Mouse (Mus musculus): Measurements from ENCODE around the gene Pqlc2. TPM values are rescaled to one million over a fixed set of nuclear protein-coding genes. Genes with fewer than 3 reads are reported as not detected.

Pqlc2 gene
- polyA plus RNA-seq, 1 experiment from 2014 or later: 14.4 TPM

- H3K9me3 ChIP-seq (replicated peaks; ENCODE audit: control insufficient read depth, low read length): no peaks in the 10 kb centered on the region
- H3K27ac ChIP-seq (ENCODE audit: low read length): peak overlapping the region; percentile 68
- peak; percentile 43 for ATAC-seq (ENCODE audit: low read depth)
- peak overlapping the region; percentile 90 for H3K4me3 ChIP-seq (ENCODE audit: low read depth, low read length)
- under 1% methylated on average over 53 of the region's 53 CpGs for WGBS (ENCODE audit: insufficient replicate concordance)
- H3K27me3 ChIP-seq (ENCODE audit: control insufficient read depth, insufficient read depth, low read depth, low read length): no peaks in the 10 kb centered on the region
- H3K9ac ChIP-seq (ENCODE audit: low read depth, low read length): peak overlapping the region; percentile 93
- peak overlapping the region; percentile 98 for H3K4me2 ChIP-seq (ENCODE audit: low read depth, low read length)
- H3K4me1 ChIP-seq (ENCODE audit: control insufficient read depth, low read depth, low read length): peaks cover 24% of the 10 kb centered on the region
- H3K36me3 ChIP-seq (ENCODE audit: control insufficient read depth, insufficient read depth): no peaks in the 10 kb centered on the region
Measured at GRCm38 (mm10) chr4:139310899-139311701, 592 bp upstream of the Pqlc2 start.

GRCm38 (mm10) chr4:139309651-139310050 is 857 bp downstream of the Pqlc2 start:
- 37% methylated on average over 6 of the region's 6 CpGs for WGBS (ENCODE audit: insufficient replicate concordance)
- H3K27me3 ChIP-seq (ENCODE audit: control insufficient read depth, insufficient read depth, low read depth, low read length): no peaks in the 10 kb centered on the region
- no peak overlapping the region for H3K27ac ChIP-seq (ENCODE audit: low read length)
- peak overlapping the region; percentile 98 for H3K4me2 ChIP-seq (ENCODE audit: low read depth, low read length)
- no peaks in the 10 kb centered on the region for H3K9me3 ChIP-seq (replicated peaks; ENCODE audit: control insufficient read depth, low read length)
- peak overlapping the region; percentile 90 for H3K4me3 ChIP-seq (ENCODE audit: low read depth, low read length)
- no peak for ATAC-seq (ENCODE audit: low read depth)
- H3K9ac ChIP-seq (ENCODE audit: low read depth, low read length): peak overlapping the region; percentile 93
- no peaks in the 10 kb centered on the region for H3K36me3 ChIP-seq (ENCODE audit: control insufficient read depth, insufficient read depth)
- H3K4me1 ChIP-seq (ENCODE audit: control insufficient read depth, low read depth, low read length): peaks cover 24% of the 10 kb centered on the region

DNA sequence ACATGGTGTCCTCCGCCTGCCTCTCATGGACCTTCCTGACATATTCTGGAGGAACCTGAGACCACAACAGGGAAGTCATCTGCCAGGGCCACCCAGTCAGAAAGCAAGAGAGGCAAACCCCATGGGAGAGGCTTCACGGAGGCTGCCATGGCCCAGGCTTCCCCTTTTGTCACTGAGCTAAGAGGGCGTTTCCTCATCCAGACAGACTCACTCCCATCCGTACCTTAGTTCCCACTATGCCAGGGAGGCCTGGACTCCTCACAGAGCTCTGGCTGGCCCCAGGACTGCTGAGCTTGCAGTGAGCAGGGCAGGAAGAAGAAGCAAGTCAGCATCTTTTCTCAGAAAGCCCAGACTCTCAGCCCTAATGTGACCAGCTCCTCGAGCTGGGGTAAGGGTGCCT is 2.6 kb downstream of the Pqlc2 start:
- no peak for ATAC-seq (ENCODE audit: low read depth)
- H3K4me3 ChIP-seq (ENCODE audit: low read depth, low read length): no peak overlapping the region
- WGBS (ENCODE audit: insufficient replicate concordance): 40% methylated on average over 5 of the region's 5 CpGs
- H3K9ac ChIP-seq (ENCODE audit: low read depth, low read length): no peak overlapping the region
- no peak overlapping the region for H3K4me2 ChIP-seq (ENCODE audit: low read depth, low read length)
- peaks cover 24% of the 10 kb centered on the region for H3K4me1 ChIP-seq (ENCODE audit: control insufficient read depth, low read depth, low read length)
- H3K27ac ChIP-seq (ENCODE audit: low read length): no peak overlapping the region
- H3K9me3 ChIP-seq (replicated peaks; ENCODE audit: control insufficient read depth, low read length): no peaks in the 10 kb centered on the region
- no peaks in the 10 kb centered on the region for H3K27me3 ChIP-seq (ENCODE audit: control insufficient read depth, insufficient read depth, low read depth, low read length)
- no peaks in the 10 kb centered on the region for H3K36me3 ChIP-seq (ENCODE audit: control insufficient read depth, insufficient read depth)

DNA sequence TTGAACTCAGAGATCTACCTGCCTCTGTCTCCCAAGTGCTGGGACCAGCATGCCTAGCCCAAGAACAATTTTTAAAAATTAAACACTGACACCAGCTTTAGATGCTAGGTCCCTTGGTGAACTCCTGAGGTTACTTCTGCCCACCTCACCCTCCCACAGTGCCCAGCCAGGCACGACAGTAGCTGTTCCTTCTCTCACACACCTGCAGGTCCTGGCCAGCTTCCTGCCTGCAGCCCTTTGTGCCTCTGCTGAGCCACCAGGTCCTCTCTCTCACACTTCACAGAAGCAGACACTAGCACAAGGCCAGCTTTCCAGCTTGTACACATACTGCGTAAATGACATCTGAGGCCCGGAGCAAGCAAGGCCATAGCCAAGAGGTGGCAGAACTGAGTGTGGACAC is 5.0 kb downstream of the Pqlc2 start:
- Histone ChIP-seq H3K36me3 (ENCODE audit: control insufficient read depth, insufficient read depth) (no peaks in the 10 kb centered on the region; the same call in 1 of the 2 replicates), H3K27ac (ENCODE audit: low read length) (no peak overlapping the region), H3K4me3 (ENCODE audit: low read depth, low read length) (no peak overlapping the region), H3K27me3 (ENCODE audit: control insufficient read depth, insufficient read depth, low read depth, low read length) (no peaks in the 10 kb centered on the region), H3K4me1 (ENCODE audit: control insufficient read depth, low read depth, low read length) (peaks cover 9% of the 10 kb centered on the region), H3K9me3 (replicated peaks; ENCODE audit: control insufficient read depth, low read length) (no peaks in the 10 kb centered on the region), H3K9ac (ENCODE audit: low read depth, low read length) (no peak overlapping the region), H3K4me2 (ENCODE audit: low read depth, low read length) (no peak overlapping the region)
- ATAC-seq (ENCODE audit: low read depth): no peak
- WGBS (ENCODE audit: insufficient replicate concordance): 88% methylated on average over 3 of the region's 3 CpGs

DNA sequence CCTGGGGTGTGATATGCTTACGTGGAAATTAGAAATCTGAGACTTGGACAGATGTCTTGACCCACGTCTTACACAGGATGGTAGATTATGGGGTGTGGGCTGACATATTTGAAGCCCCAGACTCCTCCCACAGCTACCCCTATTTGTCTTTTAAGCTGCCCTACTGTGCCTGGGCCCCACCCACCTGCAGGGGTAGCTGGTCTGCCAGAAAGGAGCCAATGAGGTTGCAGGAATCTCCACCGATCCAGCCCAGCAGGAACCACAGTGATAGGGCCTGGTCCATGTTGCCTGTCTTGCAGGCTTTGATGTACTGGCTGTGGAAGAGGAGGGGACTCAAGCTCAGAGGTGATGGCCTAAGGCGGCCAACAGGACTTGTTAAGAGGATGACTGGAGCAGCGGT is 8.3 kb downstream of the Pqlc2 start:
- no peak for ATAC-seq (ENCODE audit: low read depth)
- Histone ChIP-seq H3K4me3 (ENCODE audit: low read depth, low read length) (no peak overlapping the region), H3K4me2 (ENCODE audit: low read depth, low read length) (no peak overlapping the region), H3K27ac (ENCODE audit: low read length) (no peak overlapping the region), H3K9ac (ENCODE audit: low read depth, low read length) (no peak overlapping the region), H3K9me3 (replicated peaks; ENCODE audit: control insufficient read depth, low read length) (no peaks in the 10 kb centered on the region), H3K36me3 (ENCODE audit: control insufficient read depth, insufficient read depth) (no peaks in the 10 kb centered on the region; the same call in 1 of the 2 replicates), H3K4me1 (ENCODE audit: control insufficient read depth, low read depth, low read length) (peaks cover 3% of the 10 kb centered on the region), H3K27me3 (ENCODE audit: control insufficient read depth, insufficient read depth, low read depth, low read length) (no peaks in the 10 kb centered on the region)
- 67% methylated on average over 5 of the region's 5 CpGs for WGBS (ENCODE audit: insufficient replicate concordance)

DNA sequence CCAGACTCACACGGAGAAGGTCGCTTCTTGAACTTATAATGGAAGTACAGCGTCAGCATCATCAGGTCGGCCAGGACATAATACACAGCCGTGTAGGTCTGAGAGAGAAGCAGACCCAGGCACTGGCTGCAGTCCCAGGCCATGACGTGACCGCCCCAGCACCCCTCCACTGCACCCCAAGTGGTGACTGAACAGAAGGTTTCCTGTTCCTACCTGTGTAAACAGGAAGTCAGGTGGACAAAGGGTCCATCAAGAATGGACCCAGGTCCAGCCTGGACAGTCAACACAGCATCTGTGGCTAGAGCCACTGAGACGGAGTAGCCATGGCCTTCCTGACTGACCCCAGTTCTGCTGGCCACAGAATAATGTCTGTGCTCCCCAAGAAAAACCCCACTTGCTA is 8.7 kb downstream of the Pqlc2 start:
- 66% methylated on average over 8 of the region's 8 CpGs for WGBS (ENCODE audit: insufficient replicate concordance)
- Histone ChIP-seq H3K4me3 (ENCODE audit: low read depth, low read length) (no peak overlapping the region), H3K4me2 (ENCODE audit: low read depth, low read length) (no peak overlapping the region), H3K4me1 (ENCODE audit: control insufficient read depth, low read depth, low read length) (peaks cover 3% of the 10 kb centered on the region), H3K27ac (ENCODE audit: low read length) (no peak overlapping the region), H3K9ac (ENCODE audit: low read depth, low read length) (no peak overlapping the region), H3K27me3 (ENCODE audit: control insufficient read depth, insufficient read depth, low read depth, low read length) (no peaks in the 10 kb centered on the region), H3K36me3 (ENCODE audit: control insufficient read depth, insufficient read depth) (no peaks in the 10 kb centered on the region; the same call in 1 of the 2 replicates), H3K9me3 (replicated peaks; ENCODE audit: control insufficient read depth, low read length) (no peaks in the 10 kb centered on the region)
- ATAC-seq (ENCODE audit: low read depth): peak; percentile 76

DNA sequence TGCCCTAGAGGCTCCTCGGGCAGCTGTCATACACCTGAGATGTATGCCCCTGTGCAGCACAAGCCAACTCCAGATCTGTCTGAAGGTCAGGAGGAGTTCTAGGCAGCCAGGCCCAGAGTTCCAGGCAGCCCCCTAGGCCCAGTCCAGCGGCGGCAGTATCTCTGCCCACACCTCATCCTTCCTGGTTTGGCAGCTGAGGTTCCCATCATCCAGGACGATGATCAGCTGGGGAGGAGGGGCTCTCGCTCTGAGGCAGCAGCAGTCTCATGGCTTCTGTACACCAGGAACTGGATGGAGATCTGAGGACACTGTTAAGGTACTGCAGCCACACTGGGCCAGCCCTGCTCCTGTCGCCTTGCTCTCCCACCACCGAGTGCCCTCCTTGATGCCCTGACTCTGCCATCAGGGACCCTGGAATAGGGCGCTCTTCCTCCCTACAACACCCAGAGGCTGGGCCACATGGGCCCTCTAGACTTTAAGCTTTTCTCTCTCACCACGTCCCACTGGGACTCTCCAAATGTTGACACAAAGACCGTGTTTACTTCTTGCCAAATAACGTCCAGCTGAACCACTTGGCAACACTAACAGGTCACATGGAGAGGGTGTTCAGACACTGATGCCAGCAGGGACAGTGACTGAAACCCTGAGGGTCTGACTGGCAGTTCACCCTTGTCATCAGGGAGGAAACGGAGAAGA is 11.7 kb downstream of the Pqlc2 start:
- Histone ChIP-seq H3K4me3 (ENCODE audit: low read depth, low read length) (no peak overlapping the region), H3K9ac (ENCODE audit: low read depth, low read length) (no peak overlapping the region), H3K27me3 (ENCODE audit: control insufficient read depth, insufficient read depth, low read depth, low read length) (no peaks in the 10 kb centered on the region), H3K9me3 (replicated peaks; ENCODE audit: control insufficient read depth, low read length) (no peaks in the 10 kb centered on the region), H3K27ac (ENCODE audit: low read length) (peak overlapping the region; percentile 60), H3K4me2 (ENCODE audit: low read depth, low read length) (no peak overlapping the region), H3K36me3 (ENCODE audit: control insufficient read depth, insufficient read depth) (no peaks in the 10 kb centered on the region; the same call in 1 of the 2 replicates), H3K4me1 (ENCODE audit: control insufficient read depth, low read depth, low read length) (peaks cover 3% of the 10 kb centered on the region)
- 63% methylated on average over 12 of the region's 12 CpGs for WGBS (ENCODE audit: insufficient replicate concordance)
- peak; percentile 68 for ATAC-seq (ENCODE audit: low read depth)

DNA sequence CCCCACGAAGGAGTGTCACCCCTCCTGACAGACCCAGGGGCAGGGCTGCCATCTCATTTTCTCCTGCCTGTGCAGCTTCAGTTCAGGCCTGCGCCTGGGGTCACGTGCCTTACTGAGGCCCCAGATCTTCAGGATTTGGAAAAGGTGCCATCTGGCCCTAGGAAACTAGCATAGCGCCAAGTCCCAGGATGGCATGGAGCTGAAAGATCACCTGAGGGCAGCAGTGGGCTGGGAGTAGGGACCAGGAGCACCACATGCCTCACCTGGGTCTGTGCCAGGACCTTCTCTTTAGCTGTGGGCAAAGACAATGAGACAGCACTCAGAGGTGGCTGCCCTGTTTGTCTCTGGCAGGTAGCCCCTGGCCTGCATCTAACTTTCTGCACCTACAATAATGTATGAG is 12.9 kb downstream of the Pqlc2 start:
- H3K9ac ChIP-seq (ENCODE audit: low read depth, low read length): no peak overlapping the region

GRCm38 (mm10) chr4:139292038-139292437 is 18.5 kb downstream of the Pqlc2 start:
- Histone ChIP-seq H3K4me3 (ENCODE audit: low read depth, low read length) (no peak overlapping the region), H3K4me1 (ENCODE audit: control insufficient read depth, low read depth, low read length) (no peaks in the 10 kb centered on the region), H3K36me3 (ENCODE audit: control insufficient read depth, insufficient read depth) (no peaks in the 10 kb centered on the region; the same call in none of the 2 replicates), H3K27ac (ENCODE audit: low read length) (no peak overlapping the region), H3K9me3 (replicated peaks; ENCODE audit: control insufficient read depth, low read length) (no peaks in the 10 kb centered on the region), H3K4me2 (ENCODE audit: low read depth, low read length) (no peak overlapping the region), H3K27me3 (ENCODE audit: control insufficient read depth, insufficient read depth, low read depth, low read length) (no peaks in the 10 kb centered on the region), H3K9ac (ENCODE audit: low read depth, low read length) (no peak overlapping the region)
- ATAC-seq (ENCODE audit: low read depth): no peak
- 90% methylated on average over 5 of the region's 5 CpGs for WGBS (ENCODE audit: insufficient replicate concordance)

More for the DNA sequence above, 12.9 kb downstream of the Pqlc2 start:
- H3K4me3 ChIP-seq (ENCODE audit: low read depth, low read length): no peak overlapping the region
- H3K4me1 ChIP-seq (ENCODE audit: control insufficient read depth, low read depth, low read length): peaks cover 3% of the 10 kb centered on the region
- H3K36me3 ChIP-seq (ENCODE audit: control insufficient read depth, insufficient read depth): no peaks in the 10 kb centered on the region; the same call in 1 of the 2 replicates
- no peaks in the 10 kb centered on the region for H3K27me3 ChIP-seq (ENCODE audit: control insufficient read depth, insufficient read depth, low read depth, low read length)
- H3K27ac ChIP-seq (ENCODE audit: low read length): no peak overlapping the region
- H3K4me2 ChIP-seq (ENCODE audit: low read depth, low read length): no peak overlapping the region
- WGBS (ENCODE audit: insufficient replicate concordance): 72% methylated on average over 4 of the region's 4 CpGs
- H3K9me3 ChIP-seq (replicated peaks; ENCODE audit: control insufficient read depth, low read length): no peaks in the 10 kb centered on the region
- no peak for ATAC-seq (ENCODE audit: low read depth)

Measured in liver, embryonic 16.5 days (tissue).